In the genomic region with DNA sequence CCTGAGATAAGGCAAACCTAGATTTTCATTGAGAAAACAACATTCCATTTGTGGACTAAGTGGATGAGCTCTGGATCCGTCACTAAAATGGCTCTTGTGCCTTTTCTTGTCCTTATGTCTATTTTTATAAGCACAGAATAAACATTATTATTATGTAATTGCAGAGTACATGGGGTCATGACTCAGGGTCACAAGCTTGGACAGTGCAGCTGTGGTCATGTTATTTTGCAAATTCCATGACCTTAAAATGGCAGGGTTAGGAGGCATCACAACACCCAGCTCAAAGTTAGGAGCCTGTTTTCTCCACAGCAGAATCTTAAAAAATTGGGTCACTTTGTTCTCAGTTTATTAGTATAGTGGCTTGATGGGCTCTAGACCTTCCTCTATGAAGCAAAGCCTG, we compare ENCODE assay signal across 19 mouse cellular contexts.
DNase-seq lines count a peak whose midpoint lies in the region; ATAC-seq and TF ChIP-seq lines count a peak whose summit lies in the region.
"Had no signal": no experiment of that assay in that cellular context is flagged by ENCODE, and none has a peak within 500 bp of the region (broad histone marks: within the 10 kb centered on the region; RNA-seq: fewer than 3 reads in every experiment).

No protein-coding gene starts in this region.

- H3K4me2 ChIP-seq in kidney, embryonic 14.5 days (replicated peaks; ENCODE audit: low read depth, low read length): no peak overlapping the region
- no peak overlapping the region for H3K4me2 ChIP-seq in hindbrain, postnatal 0 days (ENCODE audit: low read depth, low read length)
- H3K4me2 ChIP-seq: hindbrain, embryonic 13.5 days; limb, embryonic 13.5 days; lung, embryonic 14.5 days; stomach, embryonic 15.5 days had no signal

- H3K36me3 ChIP-seq in kidney, embryonic 14.5 days (ENCODE audit: control insufficient read depth, insufficient read depth, low read length): no peaks in the 10 kb centered on the region
- no peaks in the 10 kb centered on the region for H3K36me3 ChIP-seq in hindbrain, postnatal 0 days (ENCODE audit: insufficient read depth, low read length)
- H3K36me3 ChIP-seq: hindbrain, embryonic 13.5 days; limb, embryonic 13.5 days; stomach, embryonic 15.5 days had no signal

- no peaks in the 10 kb centered on the region for H3K4me1 ChIP-seq in kidney, embryonic 14.5 days (ENCODE audit: control insufficient read depth, insufficient read depth, low read length)
- no peaks in the 10 kb centered on the region for H3K4me1 ChIP-seq in hindbrain, postnatal 0 days (ENCODE audit: insufficient read depth, low read length)
- H3K4me1 ChIP-seq: hindbrain, embryonic 13.5 days; limb, embryonic 13.5 days; stomach, embryonic 15.5 days had no signal

- no peak for ATAC-seq in kidney, embryonic 14.5 days (ENCODE audit: low FRiP score, low TSS enrichment)
- ATAC-seq in hindbrain, postnatal 0 days: no peak
- ATAC-seq: intestine, embryonic 16.5 days had no signal

- WGBS in kidney, embryonic 14.5 days: 83% methylated on average over 1 of the region's 1 CpGs
- whole genome bisulfite sequencing in hindbrain, postnatal 0 days: 81% methylated on average over 1 of the region's 1 CpGs

- no peaks in the 10 kb centered on the region for H3K27me3 ChIP-seq in kidney, embryonic 14.5 days (ENCODE audit: control insufficient read depth, insufficient read depth, low read length)
- no peaks in the 10 kb centered on the region for H3K27me3 ChIP-seq in hindbrain, postnatal 0 days (ENCODE audit: insufficient read depth, low read length)
- H3K27me3 ChIP-seq: hindbrain, embryonic 13.5 days; limb, embryonic 13.5 days; stomach, embryonic 15.5 days had no signal

- no peak for TF ChIP-seq CTCF in gastrocnemius, adult 2 months (IDR thresholded peaks at IDR 0.05)
- TF ChIP-seq CTCF in hindbrain, postnatal 0 days (IDR thresholded peaks at IDR 0.05; ENCODE audit: low read depth): no peak

- no peaks in the 10 kb centered on the region for H3K9me3 ChIP-seq in kidney, embryonic 14.5 days (ENCODE audit: control insufficient read depth, low read length)
- H3K9me3 ChIP-seq in hindbrain, postnatal 0 days (ENCODE audit: low read length): no peaks in the 10 kb centered on the region
- H3K9me3 ChIP-seq: hindbrain, embryonic 13.5 days; limb, embryonic 13.5 days; stomach, embryonic 15.5 days had no signal

- H3K9ac ChIP-seq in kidney, embryonic 14.5 days (ENCODE audit: low read depth, low read length): no peak overlapping the region
- H3K9ac ChIP-seq in hindbrain, postnatal 0 days (replicated peaks; ENCODE audit: low read length): no peak overlapping the region
- H3K9ac ChIP-seq: hindbrain, embryonic 13.5 days; limb, embryonic 13.5 days; lung, embryonic 14.5 days; stomach, embryonic 15.5 days had no signal

- intact Hi-C loops in gastrocnemius, adult 2 months (cut with DNase I): no loop called here

- no peak overlapping the region for H3K4me3 ChIP-seq in gastrocnemius, adult 2 months
- no peak overlapping the region for H3K4me3 ChIP-seq in kidney, embryonic 14.5 days (ENCODE audit: low read length)
- no peak overlapping the region for H3K4me3 ChIP-seq in hindbrain, postnatal 0 days (ENCODE audit: low read length)
- H3K4me3 ChIP-seq: hindbrain, embryonic 13.5 days; left cerebral cortex, adult 2 months; limb, embryonic 13.5 days; stomach, embryonic 15.5 days had no signal

- H3K27ac ChIP-seq in gastrocnemius, adult 2 months: peak overlapping the region; percentile 53; the same call in 1 of the 2 replicates
- no peak overlapping the region for H3K27ac ChIP-seq in kidney, embryonic 14.5 days (ENCODE audit: low read depth, low read length)
- H3K27ac ChIP-seq in hindbrain, postnatal 0 days: no peak overlapping the region
- H3K27ac ChIP-seq: hindbrain, embryonic 13.5 days; left cerebral cortex, adult 2 months; limb, embryonic 13.5 days; stomach, embryonic 15.5 days had no signal

- DNase-seq in gastrocnemius, adult 2 months: no peak
- DNase-seq in gastrocnemius, postnatal 4 days (ENCODE audit: low spot score in 2 of 2): no peak
- DNase-seq in kidney, adult 9 months: peak; percentile 60
- peak; percentile 21 for DNase-seq in kidney, postnatal 10 days
- peak; percentile 64 for DNase-seq in lung, postnatal 25 days (ENCODE audit: low spot score)
- DNase-seq in hindbrain, postnatal 0 days (ENCODE audit: low spot score): no peak
- DNase-seq: B cell, adult 2 months; cerebellum, adult 11 months; cerebellum, postnatal 14 days; gastrocnemius, postnatal 36 days; lung, embryonic 14.5 days; right cerebral cortex, adult 18-20 months; thymus, adult 2 months had no signal

Comparison
In these comparisons a context has a peak if more than half of its experiments do, and no peak if none do; other contexts are left out.
1. DNase-seq: peak in kidney, adult 9 months (single experiment), kidney, postnatal 10 days (single experiment) and lung, postnatal 25 days (single experiment); none in gastrocnemius, adult 2 months (single experiment), gastrocnemius, postnatal 4 days (0 of 2) and hindbrain, postnatal 0 days (single experiment).